Mouse (Mus musculus): ENCODE results near the gene Retreg3. TPM values are rescaled to one million over a fixed set of nuclear protein-coding genes. Genes with fewer than 3 reads are reported as not detected.
A peak's percentile ranks its signal among the peaks of the same experiment; 100 is the strongest.

The Retreg3 gene
- polyA plus RNA-seq, 1 experiment: 57.8 TPM

- TF ChIP-seq CTCF (IDR thresholded peaks at IDR 0.05; ENCODE audit: extremely low read depth, insufficient read depth, insufficient read length, insufficient replicate concordance): no peak
- peak; percentile 27 for TF ChIP-seq POLR2A (IDR thresholded peaks at IDR 0.05; ENCODE audit: low read depth, low read length)
- H3K27me3 ChIP-seq (ENCODE audit: control insufficient read depth, insufficient read depth, low read length): no peaks in the 10 kb centered on the region
- DNase-seq (ENCODE audit: low read depth in 1 of 2, low spot score in 2 of 2): peak; percentile 83 to 92
- H3K4me1 ChIP-seq (ENCODE audit: control insufficient read depth, insufficient read depth, insufficient read length): peaks cover 17% of the 10 kb centered on the region; the same call in 1 of the 2 replicates
- peak within 1 kb of the TSS; percentile 68 for H3K27ac ChIP-seq (ENCODE audit: insufficient read depth, low read length)
- H3K4me3 ChIP-seq (ENCODE audit: extremely low read depth, insufficient read depth, insufficient read length): peak within 1 kb of the TSS; percentile 76
- WGBS: 2% methylated on average over 52 of the region's 52 CpGs
- H3K36me3 ChIP-seq (ENCODE audit: control insufficient read depth, insufficient read depth, low read length): peaks cover 24% of the 10 kb centered on the region
Measured at GRCm38 (mm10) chr11:101086756-101087681, 32.7 kb downstream of the Retreg3 start, which contains the start of gene Mlx. Mlx (plus strand) TSS chr11:101087277.

- Histone ChIP-seq H3K4me1 (ENCODE audit: control insufficient read depth, insufficient read depth, insufficient read length) (peaks cover 17% of the 10 kb centered on the region; the same call in 1 of the 2 replicates), H3K27ac (ENCODE audit: insufficient read depth, low read length) (no peak overlapping the region), H3K27me3 (ENCODE audit: control insufficient read depth, insufficient read depth, low read length) (no peaks in the 10 kb centered on the region), H3K36me3 (ENCODE audit: control insufficient read depth, insufficient read depth, low read length) (peaks cover 19% of the 10 kb centered on the region), H3K4me3 (ENCODE audit: extremely low read depth, insufficient read depth, insufficient read length) (no peak overlapping the region)
- 80% methylated on average over 6 of the region's 6 CpGs for WGBS
- DNase-seq (ENCODE audit: low read depth in 1 of 2, low spot score in 2 of 2): no peak
- TF ChIP-seq POLR2A (IDR thresholded peaks at IDR 0.05; ENCODE audit: low read depth, low read length) (no peak), CTCF (IDR thresholded peaks at IDR 0.05; ENCODE audit: extremely low read depth, insufficient read depth, insufficient read length, insufficient replicate concordance) (no peak)
Measured at GRCm38 (mm10) chr11:101086323-101086674, 33.4 kb downstream of the Retreg3 start.

- Histone ChIP-seq H3K27ac (ENCODE audit: insufficient read depth, low read length) (no peak overlapping the region), H3K27me3 (ENCODE audit: control insufficient read depth, insufficient read depth, low read length) (no peaks in the 10 kb centered on the region), H3K4me1 (ENCODE audit: control insufficient read depth, insufficient read depth, insufficient read length) (peaks cover 17% of the 10 kb centered on the region; the same call in 1 of the 2 replicates), H3K4me3 (ENCODE audit: extremely low read depth, insufficient read depth, insufficient read length) (no peak overlapping the region), H3K36me3 (ENCODE audit: control insufficient read depth, insufficient read depth, low read length) (peaks cover 16% of the 10 kb centered on the region)
- DNase-seq (ENCODE audit: low read depth in 1 of 2, low spot score in 2 of 2): no peak
- TF ChIP-seq POLR2A (IDR thresholded peaks at IDR 0.05; ENCODE audit: low read depth, low read length) (no peak), CTCF (IDR thresholded peaks at IDR 0.05; ENCODE audit: extremely low read depth, insufficient read depth, insufficient read length, insufficient replicate concordance) (no peak)
- WGBS: 95% methylated on average over 18 of the region's 18 CpGs
Measured at GRCm38 (mm10) chr11:101085617-101086322, 33.9 kb downstream of the Retreg3 start.

GRCm38 (mm10) chr11:101084811-101085210 is 34.9 kb downstream of the Retreg3 start:
- H3K27me3 ChIP-seq (ENCODE audit: control insufficient read depth, insufficient read depth, low read length): peaks cover under 1% of the 10 kb centered on the region; the same call in 1 of the 2 replicates
- DNase-seq (ENCODE audit: low read depth in 1 of 2, low spot score in 2 of 2): no peak
- H3K4me1 ChIP-seq (ENCODE audit: control insufficient read depth, insufficient read depth, insufficient read length): peaks cover 17% of the 10 kb centered on the region; the same call in 1 of the 2 replicates
- H3K36me3 ChIP-seq (ENCODE audit: control insufficient read depth, insufficient read depth, low read length): peaks cover 10% of the 10 kb centered on the region
- TF ChIP-seq CTCF (IDR thresholded peaks at IDR 0.05; ENCODE audit: extremely low read depth, insufficient read depth, insufficient read length, insufficient replicate concordance): no peak
- no peak for TF ChIP-seq POLR2A (IDR thresholded peaks at IDR 0.05; ENCODE audit: low read depth, low read length)
- WGBS: 97% methylated on average over 12 of the region's 12 CpGs
- no peak overlapping the region for H3K4me3 ChIP-seq (ENCODE audit: extremely low read depth, insufficient read depth, insufficient read length)
- H3K27ac ChIP-seq (ENCODE audit: insufficient read depth, low read length): no peak overlapping the region

- H3K36me3 ChIP-seq (ENCODE audit: control insufficient read depth, insufficient read depth, low read length): peaks cover 6% of the 10 kb centered on the region
- WGBS: 93% methylated on average over 14 of the region's 14 CpGs
- H3K4me3 ChIP-seq (ENCODE audit: extremely low read depth, insufficient read depth, insufficient read length): no peak overlapping the region
- DNase-seq (ENCODE audit: low read depth in 1 of 2, low spot score in 2 of 2): no peak
- no peak for TF ChIP-seq CTCF (IDR thresholded peaks at IDR 0.05; ENCODE audit: extremely low read depth, insufficient read depth, insufficient read length, insufficient replicate concordance)
- TF ChIP-seq POLR2A (IDR thresholded peaks at IDR 0.05; ENCODE audit: low read depth, low read length): no peak
- peaks cover 4% of the 10 kb centered on the region for H3K27me3 ChIP-seq (ENCODE audit: control insufficient read depth, insufficient read depth, low read length)
- H3K27ac ChIP-seq (ENCODE audit: insufficient read depth, low read length): no peak overlapping the region
- peaks cover 17% of the 10 kb centered on the region; the same call in 1 of the 2 replicates for H3K4me1 ChIP-seq (ENCODE audit: control insufficient read depth, insufficient read depth, insufficient read length)
Measured at GRCm38 (mm10) chr11:101084246-101084645, 35.4 kb downstream of the Retreg3 start.

- TF ChIP-seq POLR2A (IDR thresholded peaks at IDR 0.05; ENCODE audit: low read depth, low read length) (no peak), CTCF (IDR thresholded peaks at IDR 0.05; ENCODE audit: extremely low read depth, insufficient read depth, insufficient read length, insufficient replicate concordance) (no peak)
- Histone ChIP-seq H3K27ac (ENCODE audit: insufficient read depth, low read length) (peak overlapping the region; percentile 83), H3K4me1 (ENCODE audit: control insufficient read depth, insufficient read depth, insufficient read length) (peaks cover 17% of the 10 kb centered on the region; the same call in 1 of the 2 replicates)
Measured at GRCm38 (mm10) chr11:101083083-101083697, 36.5 kb downstream of the Retreg3 start.

More at GRCm38 (mm10) chr11:101083083-101083697, 36.5 kb downstream of the Retreg3 start:
- H3K27me3 ChIP-seq (ENCODE audit: control insufficient read depth, insufficient read depth, low read length): peaks cover 6% of the 10 kb centered on the region
- DNase-seq (ENCODE audit: low read depth in 1 of 2, low spot score in 2 of 2): no peak
- peak overlapping the region; percentile 84 for H3K4me3 ChIP-seq (ENCODE audit: extremely low read depth, insufficient read depth, insufficient read length)
- 41% methylated on average over 19 of the region's 19 CpGs for WGBS
- H3K36me3 ChIP-seq (ENCODE audit: control insufficient read depth, insufficient read depth, low read length): peaks cover 2% of the 10 kb centered on the region; the same call in 1 of the 2 replicates
